Comparison of ENCODE assay signal across 9 mouse cellular contexts in the genomic region with DNA sequence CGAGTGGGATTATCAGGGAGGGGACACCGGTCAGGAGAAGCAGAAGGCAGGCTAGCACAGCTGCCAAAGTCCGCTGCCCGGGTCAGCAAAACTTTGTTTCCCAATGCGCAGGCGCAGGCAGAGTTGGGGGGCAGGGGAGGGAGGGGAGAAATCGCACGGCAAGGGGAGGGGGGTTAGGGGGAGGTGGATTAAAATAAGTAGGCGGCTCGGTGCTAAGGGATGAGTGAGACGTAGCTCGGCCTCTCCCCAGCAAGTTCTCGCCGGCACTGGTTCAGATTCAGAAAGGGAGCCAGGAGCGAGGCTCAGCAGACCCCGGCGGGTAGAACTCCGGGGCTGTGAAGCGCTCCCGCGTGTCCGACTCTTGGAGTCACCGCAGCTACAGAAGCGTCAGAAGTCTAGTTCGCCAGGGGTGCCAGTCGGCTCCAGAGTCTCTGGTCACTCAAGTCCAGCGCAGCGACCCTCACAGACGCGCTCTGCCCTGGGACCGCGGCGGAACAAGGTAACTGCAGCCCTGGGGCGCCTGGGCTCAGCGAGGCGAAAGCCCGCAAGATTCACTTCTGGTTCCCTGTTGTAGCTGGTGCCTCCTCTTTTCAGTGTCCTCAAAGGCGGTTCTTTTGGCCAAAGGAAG. TPM values are rescaled to one million over a fixed set of nuclear protein-coding genes. Genes with fewer than 3 reads are reported as not detected.
DNase-seq lines count a peak whose midpoint lies in the region; ATAC-seq and TF ChIP-seq lines count a peak whose summit lies in the region.
"Had no signal": no experiment of that assay in that cellular context is flagged by ENCODE, and none has a peak within 500 bp of the region (broad histone marks: within the 10 kb centered on the region; RNA-seq: fewer than 3 reads in every experiment).

No protein-coding gene starts in this region.

- peak overlapping the region; percentile 65 for H3K9ac ChIP-seq in intestine, embryonic 14.5 days (ENCODE audit: low read length)
- no peak overlapping the region for H3K9ac ChIP-seq in liver, embryonic 14.5 days (replicated peaks)

- no peaks in the 10 kb centered on the region for H3K36me3 ChIP-seq in intestine, embryonic 14.5 days (ENCODE audit: control insufficient read depth, insufficient read depth, low read length)
- H3K36me3 ChIP-seq in liver, embryonic 14.5 days (replicated peaks; ENCODE audit: control insufficient read depth, insufficient read depth, low read depth), result no peaks in the 10 kb centered on the region
- H3K36me3 ChIP-seq: G1E had no signal

- peak; percentile 50 for DNase-seq in ovary, postnatal 36 days (ENCODE audit: low spot score)
- DNase-seq in ovary, adult 18-20 months (ENCODE audit: low spot score), result no peak
- DNase-seq in gastrocnemius, postnatal 4 days (ENCODE audit: low spot score in 2 of 2), result peak; percentile 44 to 69
- DNase-seq in intestine, embryonic 14.5 days (ENCODE audit: low spot score), result peak; percentile 85
- DNase-seq in liver, embryonic 14.5 days (ENCODE audit: low read depth in 3 of 3, low spot score in 3 of 3), result no peak
- peak; percentile 67 for DNase-seq in retina, embryonic 14.5 days (ENCODE audit: low spot score)
- no peak for DNase-seq in frontal cortex, postnatal 36 days (ENCODE audit: low spot score in 2 of 2)
- no peak for DNase-seq in c-Kit-positive CD71-positive TER-119-positive erythroid progenitor cells, embryonic 14.5 days (ENCODE audit: low spot score)

- WGBS in intestine, embryonic 14.5 days, result under 1% methylated on average over 37 of the region's 38 CpGs
- under 1% methylated on average over 37 of the region's 38 CpGs for WGBS in liver, embryonic 14.5 days (ENCODE audit: insufficient replicate concordance)

- H3K27ac ChIP-seq in intestine, embryonic 14.5 days (ENCODE audit: low read depth), result peak overlapping the region; percentile 70
- no peak overlapping the region for H3K27ac ChIP-seq in liver, embryonic 14.5 days

- H3K9me3 ChIP-seq in intestine, embryonic 14.5 days (ENCODE audit: control insufficient read depth, low read length), result no peaks in the 10 kb centered on the region
- no peaks in the 10 kb centered on the region for H3K9me3 ChIP-seq in liver, embryonic 14.5 days (ENCODE audit: control insufficient read depth, low read length)

- peak; percentile 76 for ATAC-seq in intestine, embryonic 14.5 days (replicated peaks; ENCODE audit: low FRiP score, low TSS enrichment, low read depth)
- ATAC-seq in liver, embryonic 14.5 days (ENCODE audit: insufficient read depth), result no peak

- peaks cover 5% of the 10 kb centered on the region for H3K4me1 ChIP-seq in intestine, embryonic 14.5 days (replicated peaks; ENCODE audit: control insufficient read depth, insufficient read depth, low read length)
- no peaks in the 10 kb centered on the region for H3K4me1 ChIP-seq in liver, embryonic 14.5 days (replicated peaks; ENCODE audit: control insufficient read depth in 2 of 2, insufficient read depth in 2 of 2, low read length in 1 of 2)

- peaks cover 89% of the 10 kb centered on the region for H3K27me3 ChIP-seq in intestine, embryonic 14.5 days (replicated peaks; ENCODE audit: control insufficient read depth, insufficient read depth, low read length)
- peaks cover 72% of the 10 kb centered on the region for H3K27me3 ChIP-seq in liver, embryonic 14.5 days (ENCODE audit: control insufficient read depth, insufficient read depth, low read length)

- H3K4me2 ChIP-seq in intestine, embryonic 14.5 days (ENCODE audit: low read length), result peak overlapping the region; percentile 62
- H3K4me2 ChIP-seq in liver, embryonic 14.5 days (ENCODE audit: low read depth), result peak overlapping the region; percentile 48

- no peak for TF ChIP-seq EP300 in liver, embryonic 14.5 days (IDR thresholded peaks at IDR 0.05; ENCODE audit: low read depth)

- H3K4me3 ChIP-seq in intestine, embryonic 14.5 days (ENCODE audit: low read depth, low read length), result peak overlapping the region; percentile 55
- peak overlapping the region in 1 of 2 experiments; percentile 23; a peak in 1 of 4 replicates for H3K4me3 ChIP-seq in liver, embryonic 14.5 days (ENCODE audit: insufficient read depth in 1 of 2, low read depth in 2 of 2, low read length in 2 of 2)

- TF ChIP-seq CTCF in liver, embryonic 14.5 days (IDR thresholded peaks at IDR 0.05; ENCODE audit: low read depth), result 0 out of 2 replicates have a peak, but pooled peaks have one; percentile 3

RNA-seq across cellular contexts. Expression of a gene that starts 4.4 kb away (rescaled TPM):
- total RNA-seq in gastrocnemius, postnatal 4 days (2021), result 10 to 100 TPM; 16.9 to 18.7 TPM
- 52.3 and 55.6 TPM in 2 replicates for polyA plus RNA-seq in intestine, embryonic 14.5 days (2014; fragmentation: Nextera tagmentation; extraction: Ambion mirVana)
- 0.19 and 0.20 TPM in 2 replicates for polyA plus RNA-seq in liver, embryonic 14.5 days (2012; rRNA removed)
- polyA plus RNA-seq in liver, embryonic 14.5 days (2014; fragmentation: Nextera tagmentation; extraction: Ambion mirVana), result 0.23 and 0.42 TPM in 2 replicates
- total RNA-seq: G1E had no signal
- polyA plus RNA-seq: G1E had no signal

Comparison
In these comparisons a context has a peak if more than half of its experiments do, and no peak if none do; other contexts are left out.
1. DNase-seq: peak in ovary, postnatal 36 days (single experiment), gastrocnemius, postnatal 4 days (2 of 2), intestine, embryonic 14.5 days (single experiment) and retina, embryonic 14.5 days (single experiment); none in ovary, adult 18-20 months (single experiment), liver, embryonic 14.5 days (0 of 3), frontal cortex, postnatal 36 days (0 of 2) and c-Kit-positive CD71-positive TER-119-positive erythroid progenitor cells, embryonic 14.5 days (single experiment).
2. RNA of a gene that starts 4.4 kb away (polyA plus RNA-seq): 52.3 to 55.6 TPM in intestine, embryonic 14.5 days; 0.19 to 0.42 TPM in liver, embryonic 14.5 days; every median in the first group is over 10 times any median in the second.